Mouse (Mus musculus) cerebellum, postnatal 36 days (tissue): ENCODE measurements at regions not wholly inside any gene's neighbourhood (a gene's known extent, or its start where the extent isn't known, plus 50 kb on each side); places are given as distances from the start of the nearest gene placed in this dataset.

Experiments
- DNase-seq, 2 experiments: peaks; one replicate each; pipeline ENCODE4 v3.0.0; 2021 to 2022; ENCODE audit warnings: mixed read lengths in 2 of 2

DNA sequence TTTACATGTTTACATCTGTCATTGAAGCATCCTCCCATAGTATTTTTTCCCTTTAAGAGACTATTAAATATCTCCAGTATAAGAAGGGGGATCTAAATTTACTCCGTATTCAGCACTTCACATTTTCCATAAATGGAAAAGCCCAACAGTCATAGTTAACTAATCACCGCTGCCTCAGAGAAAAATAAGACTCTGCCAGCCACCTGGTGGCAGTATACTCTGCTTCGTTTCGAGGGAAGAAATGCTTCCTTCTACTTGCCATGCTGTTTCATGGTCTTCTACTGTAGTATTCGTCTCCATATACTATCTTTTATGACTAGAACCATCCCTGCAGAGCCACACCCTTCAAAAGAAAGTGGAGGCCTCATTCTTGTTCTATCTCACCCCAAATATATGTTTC is 52.0 kb upstream of the Tro start:
- DNase-seq: peak; percentile 2 to 6
